ENCODE assay signal across 8 mouse cellular contexts in the genomic region with DNA sequence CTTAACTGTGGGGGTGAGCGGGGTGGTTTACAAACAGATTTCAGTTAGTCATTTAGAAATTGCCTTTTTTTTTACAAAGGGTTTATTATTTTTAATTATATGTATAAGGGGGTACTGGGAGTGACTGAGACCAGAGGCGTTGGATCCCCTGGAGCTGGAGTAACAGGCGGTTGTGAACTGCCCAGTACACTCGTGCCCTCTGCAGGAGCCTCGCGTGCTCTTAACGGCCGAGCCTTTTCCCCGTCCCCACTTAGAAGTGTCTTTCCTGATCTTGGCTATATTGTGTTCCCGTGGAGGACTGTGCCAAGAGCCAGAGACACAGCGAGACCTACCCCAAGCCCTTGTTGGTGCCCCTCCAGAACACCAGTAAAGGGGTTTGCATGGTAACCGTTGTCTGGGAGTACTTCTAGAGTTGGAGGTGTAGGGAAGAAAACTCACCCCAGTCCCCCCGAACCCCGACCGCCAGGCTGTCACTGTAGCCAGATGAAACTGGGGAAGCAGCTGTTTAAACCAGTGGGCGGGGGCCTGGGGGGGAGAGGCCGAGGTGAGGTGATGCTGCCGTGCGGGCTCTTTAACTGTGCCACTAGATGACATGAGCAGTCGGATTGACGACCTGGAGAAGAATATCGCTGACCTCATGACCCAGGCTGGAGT. TPM values are rescaled to one million over a fixed set of nuclear protein-coding genes. Genes with fewer than 3 reads are reported as not detected.
DNase-seq lines count a peak whose midpoint lies in the region; ATAC-seq and TF ChIP-seq lines count a peak whose summit lies in the region.

No protein-coding gene starts in this region.

- H3K27me3 ChIP-seq in heart, embryonic 13.5 days (replicated peaks): peaks cover 4% of the 10 kb centered on the region; the same call in 1 of the 2 replicates
- no peaks in the 10 kb centered on the region for H3K27me3 ChIP-seq in ES-Bruce4 (ENCODE audit: control insufficient read depth, insufficient read depth, low read length, poor library complexity, severe bottlenecking)
- H3K27me3 ChIP-seq in embryonic facial prominence, embryonic 14.5 days (replicated peaks; ENCODE audit: control insufficient read depth, insufficient read depth, low read length): no peaks in the 10 kb centered on the region; the same call in 1 of the 2 replicates
- no peaks in the 10 kb centered on the region for H3K27me3 ChIP-seq in kidney, embryonic 16.5 days (ENCODE audit: insufficient read depth, low read length)

- H3K9me3 ChIP-seq in heart, embryonic 13.5 days: peaks cover 4% of the 10 kb centered on the region; the same call in 1 of the 2 replicates
- H3K9me3 ChIP-seq in ES-Bruce4 (replicated peaks; ENCODE audit: control insufficient read depth, insufficient read depth, low read length, poor library complexity, severe bottlenecking): no peaks in the 10 kb centered on the region
- peaks cover 11% of the 10 kb centered on the region for H3K9me3 ChIP-seq in embryonic facial prominence, embryonic 14.5 days (ENCODE audit: control insufficient read depth, low read length)
- H3K9me3 ChIP-seq in kidney, embryonic 16.5 days (ENCODE audit: low read length): peaks cover 4% of the 10 kb centered on the region; the same call in 1 of the 2 replicates

- no peak overlapping the region for H3K27ac ChIP-seq in heart, embryonic 13.5 days (replicated peaks)
- no peak overlapping the region for H3K27ac ChIP-seq in ES-Bruce4 (ENCODE audit: insufficient read depth, low read length)
- no peak overlapping the region for H3K27ac ChIP-seq in embryonic facial prominence, embryonic 14.5 days (replicated peaks; ENCODE audit: low read depth, low read length)
- H3K27ac ChIP-seq in kidney, embryonic 16.5 days (ENCODE audit: low read length): no peak overlapping the region

- DNase-seq in heart, adult 11 months: no peak
- no peak for DNase-seq in embryonic facial prominence, embryonic 14.5 days (ENCODE audit: low spot score)
- peak; percentile 23 for DNase-seq in naive thymus-derived CD4-positive, alpha-beta T cell, adult 2 months (ENCODE audit: low read depth)
- DNase-seq in spleen, postnatal 36 days (ENCODE audit: low spot score in 2 of 2): no peak
- no peak for DNase-seq in left cerebral cortex, adult 11 months (ENCODE audit: low spot score)

- ATAC-seq in heart, embryonic 13.5 days (ENCODE audit: extremely low read depth, insufficient number of reproducible peaks, low FRiP score, low TSS enrichment): no peak
- no peak for ATAC-seq in embryonic facial prominence, embryonic 14.5 days (ENCODE audit: low read depth)
- ATAC-seq in kidney, embryonic 16.5 days (ENCODE audit: low FRiP score, low TSS enrichment): no peak

- H3K9ac ChIP-seq in heart, embryonic 13.5 days: peak overlapping the region; percentile 91
- peak overlapping the region; percentile 89 for H3K9ac ChIP-seq in ES-Bruce4 (ENCODE audit: low read depth, poor library complexity, severe bottlenecking)
- peak overlapping the region; percentile 85 for H3K9ac ChIP-seq in embryonic facial prominence, embryonic 14.5 days (ENCODE audit: low read depth, low read length)
- H3K9ac ChIP-seq in kidney, embryonic 16.5 days (replicated peaks; ENCODE audit: low read length): peak overlapping the region; percentile 88

- peaks cover 44% of the 10 kb centered on the region for H3K36me3 ChIP-seq in heart, embryonic 13.5 days
- H3K36me3 ChIP-seq in ES-Bruce4 (ENCODE audit: control insufficient read depth, insufficient read depth, low read length, poor library complexity, severe bottlenecking): peaks cover 29% of the 10 kb centered on the region
- peaks cover 36% of the 10 kb centered on the region for H3K36me3 ChIP-seq in embryonic facial prominence, embryonic 14.5 days (ENCODE audit: control insufficient read depth, insufficient read depth, low read length)
- H3K36me3 ChIP-seq in kidney, embryonic 16.5 days (ENCODE audit: insufficient read depth, low read length): peaks cover 35% of the 10 kb centered on the region

- TF ChIP-seq CTCF in ES-Bruce4 (IDR thresholded peaks at IDR 0.05; ENCODE audit: low read depth, low read length): no peak

- H3K4me1 ChIP-seq in heart, embryonic 13.5 days: peaks cover 8% of the 10 kb centered on the region
- no peaks in the 10 kb centered on the region for H3K4me1 ChIP-seq in ES-Bruce4 (ENCODE audit: control insufficient read depth, insufficient read depth, low read length)
- H3K4me1 ChIP-seq in embryonic facial prominence, embryonic 14.5 days (ENCODE audit: control insufficient read depth, insufficient read depth, low read length): peaks cover 5% of the 10 kb centered on the region
- peaks cover 8% of the 10 kb centered on the region for H3K4me1 ChIP-seq in kidney, embryonic 16.5 days (ENCODE audit: insufficient read depth, low read length)

- H3K4me2 ChIP-seq in heart, embryonic 13.5 days: peak overlapping the region; percentile 78
- H3K4me2 ChIP-seq in embryonic facial prominence, embryonic 14.5 days (ENCODE audit: low read depth, low read length): peak overlapping the region; percentile 65
- peak overlapping the region; percentile 64 for H3K4me2 ChIP-seq in kidney, embryonic 16.5 days (replicated peaks; ENCODE audit: low read depth, low read length)

- no peak for TF ChIP-seq POLR2A in ES-Bruce4 (IDR thresholded peaks at IDR 0.05; ENCODE audit: insufficient read depth, low read length)

- WGBS in heart, embryonic 13.5 days: 43% methylated on average over 22 of the region's 22 CpGs
- 53% methylated on average over 22 of the region's 22 CpGs for WGBS in embryonic facial prominence, embryonic 14.5 days
- WGBS in kidney, embryonic 16.5 days: 51% methylated on average over 22 of the region's 22 CpGs

- no peak for TF ChIP-seq EP300 in ES-Bruce4 (IDR thresholded peaks at IDR 0.05; ENCODE audit: insufficient read depth, low read depth, low read length)

- H3K4me3 ChIP-seq in heart, embryonic 13.5 days: peak overlapping the region; percentile 75
- H3K4me3 ChIP-seq in ES-Bruce4 (ENCODE audit: low read depth, low read length): peak overlapping the region; percentile 86
- peak overlapping the region; percentile 72 for H3K4me3 ChIP-seq in embryonic facial prominence, embryonic 14.5 days (ENCODE audit: low read depth, low read length)
- peak overlapping the region; percentile 94 for H3K4me3 ChIP-seq in kidney, embryonic 16.5 days (ENCODE audit: low read length)

RNA-seq across cellular contexts. Expression of a gene that starts 0.9 kb away (rescaled TPM):
- 288 and 312 TPM in 2 replicates for polyA plus RNA-seq in heart, embryonic 13.5 days (2015; fragmentation: Nextera tagmentation; extraction: Ambion mirVana)
- 140 and 152 TPM in 2 replicates for polyA plus RNA-seq in ES-Bruce4 (2011; ENCODE audit: insufficient read depth, insufficient read length, low read depth, missing spikeins)
- 325 and 345 TPM in 2 replicates for polyA plus RNA-seq in embryonic facial prominence, embryonic 14.5 days (2014; fragmentation: Nextera tagmentation; extraction: Ambion mirVana)
- 329 and 342 TPM in 2 replicates for polyA plus RNA-seq in kidney, embryonic 16.5 days (2015; fragmentation: Nextera tagmentation; extraction: Ambion mirVana)

RNA-seq across cellular contexts. Expression of a gene that starts 49.5 kb away (rescaled TPM):
- polyA plus RNA-seq in heart, embryonic 13.5 days (2015; fragmentation: Nextera tagmentation; extraction: Ambion mirVana): 17.0 and 17.1 TPM in 2 replicates
- polyA plus RNA-seq in ES-Bruce4 (2011; ENCODE audit: insufficient read depth, insufficient read length, low read depth, missing spikeins): 6.9 and 7.4 TPM in 2 replicates
- polyA plus RNA-seq in embryonic facial prominence, embryonic 14.5 days (2014; fragmentation: Nextera tagmentation; extraction: Ambion mirVana): 17.4 and 17.7 TPM in 2 replicates
- 13.6 and 14.1 TPM in 2 replicates for polyA plus RNA-seq in kidney, embryonic 16.5 days (2015; fragmentation: Nextera tagmentation; extraction: Ambion mirVana)
